Mouse (Mus musculus) cerebellum, adult 2 months (tissue): ENCODE measurements at regions not wholly inside any gene's neighbourhood (a gene's known extent, or its start where the extent isn't known, plus 50 kb on each side); places are given as distances from the start of the nearest gene placed in this dataset.

Experiments used
- CTCF ChIP-seq: fragments of 200-500 bp; IDR thresholded peaks from 2 replicates; pipeline ENCODE4 v1.5.1; 2011; ENCODE audit warnings: low read depth, mild to moderate bottlenecking, control low read depth, low read length, moderate library complexity, borderline replicate concordance; ENCODE audit not compliant: insufficient read depth
- POLR2A ChIP-seq: fragments of 200-500 bp; IDR thresholded peaks from 2 replicates; pipeline ENCODE4 v1.6.1; 2011; ENCODE audit warnings: low read length, control low read depth, borderline replicate concordance; ENCODE audit not compliant: insufficient read depth

GRCm38 (mm10) chr9:92937802-92938201 lies 395.8 kb downstream of the Plod2 start:
- TF ChIP-seq POLR2A, result no peak
- no peak for TF ChIP-seq CTCF
